19 mouse cellular contexts compared by ENCODE assay signal in genomic region chr3:88572835-88573234, GRCm38 (mm10). TPM values are rescaled to one million over a fixed set of nuclear protein-coding genes. Genes with fewer than 3 reads are reported as not detected.
"Had no signal": no experiment of that assay in that cellular context is flagged by ENCODE, and none has a peak within 500 bp of the region (broad histone marks: within the 10 kb centered on the region; RNA-seq: fewer than 3 reads in every experiment).

No protein-coding gene starts in this region.

- ATAC-seq: liver, postnatal 0 days; lung, postnatal 0 days; midbrain, embryonic 13.5 days; midbrain, embryonic 15.5 days had no signal

- H3K4me2 ChIP-seq: lung, embryonic 15.5 days; midbrain, embryonic 11.5 days; midbrain, embryonic 13.5 days; midbrain, embryonic 15.5 days; neural tube, embryonic 12.5 days; stomach, embryonic 15.5 days had no signal

- H3K9me3 ChIP-seq: lung, embryonic 15.5 days; megakaryocyte, embryonic 14.5 days; midbrain, embryonic 13.5 days; midbrain, embryonic 15.5 days; neural tube, embryonic 12.5 days; stomach, embryonic 15.5 days had no signal

- H3K4me1 ChIP-seq: lung, embryonic 15.5 days; midbrain, embryonic 13.5 days; midbrain, embryonic 15.5 days; neural tube, embryonic 12.5 days; stomach, embryonic 15.5 days had no signal

- DNase-seq: liver, postnatal 0 days; lung, adult 2 months; lung, postnatal 14 days; lung, postnatal 36 days; right cerebral cortex, postnatal 14 days; thymus, postnatal 14 days; thymus, postnatal 4 days had no signal

- H3K4me3 ChIP-seq: lung, embryonic 15.5 days; megakaryocyte, embryonic 14.5 days; midbrain, embryonic 13.5 days; midbrain, embryonic 15.5 days; neural tube, embryonic 12.5 days; stomach, embryonic 15.5 days had no signal

- H3K27me3 ChIP-seq: lung, embryonic 15.5 days; megakaryocyte, embryonic 14.5 days; midbrain, embryonic 13.5 days; midbrain, embryonic 15.5 days; neural tube, embryonic 12.5 days; stomach, embryonic 15.5 days had no signal

- H3K27ac ChIP-seq: lung, embryonic 15.5 days; macrophage; midbrain, embryonic 13.5 days; midbrain, embryonic 15.5 days; neural tube, embryonic 12.5 days; stomach, embryonic 15.5 days; stomach, postnatal 0 days had no signal

- H3K9ac ChIP-seq: liver, postnatal 0 days; lung, embryonic 15.5 days; midbrain, embryonic 13.5 days; midbrain, embryonic 15.5 days; neural tube, embryonic 12.5 days; stomach, embryonic 15.5 days had no signal

RNA-seq across cellular contexts. Expression of gene Rab25, which starts 24.7 kb away (rescaled TPM):
- total RNA-seq: monocyte, adult 5-6 weeks had no signal
- polyA plus RNA-seq: macrophage; midbrain, embryonic 13.5 days; neural tube, embryonic 14.5 days had no signal
